Mouse (Mus musculus): Measurements from ENCODE around the gene Smu1.

The Smu1 gene

GRCm38 (mm10) chr4:40757157-40757779 is 455 bp downstream of the Smu1 start:
- no peak for DNase-seq (ENCODE audit: low read depth, low spot score)

GRCm38 (mm10) chr4:40735351-40735750 is 22.4 kb downstream of the Smu1 start:
- DNase-seq (ENCODE audit: low read depth, low spot score) = no peak

- no peak for DNase-seq (ENCODE audit: low read depth, low spot score)
Observed at GRCm38 (mm10) chr4:40731262-40731661, 26.5 kb downstream of the Smu1 start.

DNA sequence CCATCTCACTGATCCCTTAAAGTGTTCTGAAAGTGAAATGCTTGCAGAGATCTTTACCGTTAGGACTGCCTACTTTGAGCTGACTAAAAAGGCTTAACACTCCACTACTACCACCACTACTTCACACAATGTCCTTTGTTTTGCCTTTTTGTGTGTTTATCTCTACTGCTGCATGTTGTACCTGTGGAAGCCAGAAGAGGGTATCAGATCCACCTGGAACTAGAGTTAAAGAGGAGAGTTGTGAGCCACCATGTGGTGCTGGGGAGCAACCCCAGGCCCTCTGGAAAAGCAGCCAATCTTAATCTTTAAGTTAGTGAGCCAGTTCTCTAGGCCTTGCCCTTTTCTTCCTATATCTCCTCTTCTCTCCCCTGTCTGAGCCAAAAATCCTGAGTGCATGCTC is 30.5 kb downstream of the Smu1 start:
- no peak for DNase-seq (ENCODE audit: low read depth, low spot score)

DNA sequence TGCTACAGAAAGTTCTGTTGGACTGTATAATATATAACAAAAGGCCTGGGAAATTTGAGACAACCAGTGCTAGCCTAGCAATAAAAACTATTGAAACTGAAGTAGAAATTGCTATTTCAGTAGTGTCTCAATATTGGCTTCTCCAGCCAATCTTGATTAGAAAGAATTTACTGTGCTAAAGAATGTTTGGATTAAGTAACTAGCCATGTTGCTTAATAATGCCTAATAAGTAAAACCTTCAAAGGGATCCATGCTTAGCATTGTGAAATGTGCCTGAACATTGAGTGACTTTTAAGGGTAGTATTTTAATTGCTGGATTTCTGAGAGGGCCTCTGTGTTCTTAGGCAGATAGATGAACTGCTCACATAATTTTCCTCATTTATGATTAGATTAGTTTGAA is 32.2 kb downstream of the Smu1 start:
- no peak for DNase-seq (ENCODE audit: low read depth, low spot score)

- DNase-seq (ENCODE audit: low read depth, low spot score) = no peak
Observed at GRCm38 (mm10) chr4:40725141-40725540, 32.6 kb downstream of the Smu1 start.

DNA sequence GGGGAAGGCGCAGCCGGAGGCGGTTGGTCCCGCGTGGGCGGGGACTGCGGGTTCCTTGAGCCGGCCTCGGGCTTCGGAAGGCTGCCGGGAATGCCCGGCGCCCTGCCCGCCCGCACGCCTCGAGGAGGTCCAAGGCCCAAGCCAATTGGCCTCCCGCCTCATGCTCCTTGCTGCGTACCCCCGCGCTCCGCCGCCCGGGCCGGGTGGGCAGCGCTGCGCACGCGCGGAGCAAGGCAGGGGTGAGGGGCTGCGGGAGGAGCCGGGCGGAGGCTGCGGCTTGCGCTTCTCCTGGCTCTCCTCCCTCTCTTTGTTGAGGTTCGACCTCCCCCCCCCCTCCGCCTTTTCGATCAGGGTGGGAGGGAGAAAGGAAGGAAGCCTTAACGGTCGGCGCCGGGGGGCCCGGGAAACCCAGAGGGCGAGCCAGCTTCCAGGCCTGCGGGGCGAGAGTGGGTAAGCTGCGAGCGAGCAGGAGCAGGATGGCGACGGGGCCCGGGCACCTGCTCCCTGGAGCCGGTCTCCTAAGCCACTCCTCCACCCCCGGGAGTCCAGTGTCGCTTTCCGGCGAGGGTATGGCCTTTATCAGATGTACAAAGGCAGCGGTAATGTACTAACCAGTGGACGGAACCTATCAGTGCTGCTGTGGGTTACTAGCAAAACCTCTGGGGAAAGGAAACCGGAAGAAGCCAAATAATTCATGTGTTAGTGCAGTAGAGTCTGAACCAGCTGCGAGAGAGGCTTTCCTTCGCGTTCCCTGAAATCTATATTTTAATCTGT is 34.8 kb downstream of the Smu1 start:
- DNase-seq (ENCODE audit: low read depth, low spot score) = no peak

- peak; percentile 84 for DNase-seq (ENCODE audit: low read depth, low spot score)
Observed at GRCm38 (mm10) chr4:40722011-40722666, 35.6 kb downstream of the Smu1 start, which contains the start of gene Dnaja1. Gene Dnaja1, plus strand, starts transcription at chr4:40722150.

DNA sequence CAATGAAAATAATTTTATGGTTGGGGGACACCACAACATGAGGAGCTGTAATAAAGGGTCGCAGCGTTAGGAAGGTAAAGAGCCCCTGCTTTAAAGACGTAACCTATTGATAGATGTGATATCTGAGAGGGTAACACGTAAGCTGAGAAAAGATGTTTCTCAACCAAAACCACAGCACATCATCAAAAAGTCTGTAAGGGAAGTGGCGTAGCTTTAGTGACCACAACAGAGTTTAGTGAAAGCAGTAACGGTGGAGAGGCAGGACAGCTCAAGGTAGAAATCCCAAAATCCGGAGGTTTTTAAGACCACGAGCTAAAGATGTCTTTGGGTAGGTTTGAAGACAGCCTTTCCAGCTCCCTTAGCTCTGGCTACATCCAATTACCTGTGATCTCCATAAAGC is 36.8 kb downstream of the Smu1 start:
- DNase-seq (ENCODE audit: low read depth, low spot score) = no peak

DNA sequence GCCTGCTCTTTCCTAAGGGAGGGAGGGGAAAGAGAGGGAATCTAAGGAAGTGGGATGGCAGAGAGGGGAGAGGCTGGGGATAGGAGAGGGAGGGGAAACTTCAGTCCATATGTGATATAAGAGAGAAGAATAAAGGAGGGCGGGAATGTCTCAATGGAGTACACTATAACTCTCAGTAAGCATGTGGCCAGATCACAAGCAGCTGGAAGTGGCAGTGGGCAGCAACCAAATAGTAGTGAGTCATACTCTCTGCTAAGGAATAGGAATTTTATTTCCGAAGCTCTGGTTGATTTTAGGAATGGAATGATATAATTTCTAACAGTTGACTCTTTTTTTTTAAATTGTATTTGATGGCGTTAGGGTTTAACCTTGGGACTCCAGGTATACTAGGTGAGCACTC is 40.6 kb downstream of the Smu1 start:
- DNase-seq (ENCODE audit: low read depth, low spot score) = no peak

GRCm38 (mm10) chr4:40703710-40704275 is 53.9 kb downstream of the Smu1 start:
- no peak for DNase-seq (ENCODE audit: low read depth, low spot score)

GRCm38 (mm10) chr4:40702797-40703709 is 54.7 kb downstream of the Smu1 start, which contains the start of gene Aptx:
Gene Aptx, minus strand, starts transcription at chr4:40703194.
- DNase-seq (ENCODE audit: low read depth, low spot score) = peak; percentile 91

GRCm38 (mm10) chr4:40701796-40702195 is 55.9 kb downstream of the Smu1 start:
- DNase-seq (ENCODE audit: low read depth, low spot score) = no peak

GRCm38 (mm10) chr4:40700216-40700615 is 57.5 kb downstream of the Smu1 start:
- no peak for DNase-seq (ENCODE audit: low read depth, low spot score)

DNA sequence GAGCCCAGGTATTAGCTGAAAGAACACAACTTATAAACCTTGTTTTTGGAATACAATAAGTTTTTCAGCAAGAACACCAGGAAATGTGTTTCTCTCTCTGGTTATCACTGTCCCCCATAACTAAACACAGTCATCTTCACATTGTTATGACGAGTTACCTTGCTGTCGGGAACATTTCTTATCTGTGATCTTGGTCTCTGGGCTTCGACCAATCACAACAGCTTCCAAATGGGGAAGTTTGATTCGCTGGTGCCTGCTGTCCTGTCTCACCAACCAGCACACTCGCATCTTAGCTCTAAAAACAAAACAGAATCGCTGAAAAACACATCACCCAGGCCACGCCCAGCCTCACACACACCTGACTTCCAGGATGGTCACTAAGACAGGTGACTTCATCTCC is 60.7 kb downstream of the Smu1 start:
- no peak for DNase-seq (ENCODE audit: low read depth, low spot score)

DNA sequence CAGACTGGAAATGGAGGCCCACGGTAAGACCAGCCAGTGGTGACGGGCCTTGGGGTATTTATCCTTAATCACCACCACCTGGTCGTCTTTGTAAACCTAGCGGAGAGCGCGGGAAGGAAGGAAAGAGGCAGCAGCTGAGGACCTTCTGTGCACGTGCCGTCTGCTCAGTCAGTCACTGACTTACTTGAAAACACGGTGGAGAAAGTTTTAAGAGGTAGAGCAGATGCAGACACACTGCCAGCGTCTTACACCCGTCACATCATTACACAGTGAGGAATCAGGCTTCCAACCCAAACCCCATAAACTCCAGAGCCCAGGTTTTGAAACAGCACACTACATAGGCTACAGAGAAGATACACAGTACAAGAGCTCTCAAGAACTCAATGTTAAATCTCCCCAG is 66.6 kb downstream of the Smu1 start:
- DNase-seq (ENCODE audit: low read depth, low spot score) = no peak
